Mouse (Mus musculus): ENCODE results near the gene Mgat4a.

GRCm38 (mm10) chr1:37579686-37580085 lies 38.9 kb upstream of the Mgat4a start:
- no peak for TF ChIP-seq CTCF (IDR thresholded peaks at IDR 0.05; ENCODE audit: low read depth, low read length)
- no peak for TF ChIP-seq GATA1 (IDR thresholded peaks at IDR 0.05; ENCODE audit: borderline replicate concordance, low read length)

Data from G1E (cell line).